Mouse (Mus musculus) kidney, postnatal 4 days (tissue): ENCODE data around the gene 2310061I04Rik.
A peak's percentile ranks its signal among the peaks of the same experiment; 100 is the strongest.

ENCODE experiments used
- DNase-seq, 2 experiments: peaks; one replicate each; pipeline ENCODE4 v3.0.0; 2021; ENCODE audit warnings: mixed read lengths in 2 of 2

Gene 2310061I04Rik

DNA sequence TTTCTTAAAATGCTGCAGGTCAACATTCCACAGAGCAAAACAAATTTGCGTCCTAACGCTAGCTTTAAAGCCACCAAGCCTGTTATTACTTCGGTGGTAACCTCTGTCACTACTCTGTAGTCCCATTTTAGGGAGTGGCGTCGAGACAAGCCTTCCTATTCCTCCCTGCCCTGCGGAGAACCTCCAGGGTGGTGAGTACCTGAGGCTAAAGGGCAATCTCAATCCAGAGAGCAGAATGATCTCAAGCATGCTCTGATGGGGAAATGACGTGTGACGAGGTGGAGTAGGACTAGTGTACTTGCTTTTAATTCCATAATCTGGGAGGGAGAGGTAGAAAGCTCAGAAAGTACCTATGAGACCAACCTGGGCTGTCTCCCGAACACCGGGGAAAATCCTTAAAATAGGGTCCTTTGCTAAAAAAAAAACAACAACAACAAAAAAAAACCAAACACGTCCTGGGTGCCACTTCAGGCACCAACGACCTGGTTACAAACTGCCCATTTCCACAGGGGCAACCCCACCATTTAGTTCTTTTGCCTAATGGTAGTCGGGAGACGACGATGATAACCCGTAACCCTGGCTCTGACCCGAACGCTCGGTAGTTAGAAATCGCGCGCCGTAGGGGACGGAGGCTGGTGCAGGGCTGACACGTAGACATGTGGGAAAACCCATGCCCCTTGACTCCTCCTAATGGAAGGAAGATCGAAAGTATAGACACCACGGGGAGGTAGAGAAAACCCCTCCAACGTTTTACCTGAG, 18.5 kb upstream of the 2310061I04Rik start:
- DNase-seq = peak in 1 of 2 experiments; percentile 37

DNA sequence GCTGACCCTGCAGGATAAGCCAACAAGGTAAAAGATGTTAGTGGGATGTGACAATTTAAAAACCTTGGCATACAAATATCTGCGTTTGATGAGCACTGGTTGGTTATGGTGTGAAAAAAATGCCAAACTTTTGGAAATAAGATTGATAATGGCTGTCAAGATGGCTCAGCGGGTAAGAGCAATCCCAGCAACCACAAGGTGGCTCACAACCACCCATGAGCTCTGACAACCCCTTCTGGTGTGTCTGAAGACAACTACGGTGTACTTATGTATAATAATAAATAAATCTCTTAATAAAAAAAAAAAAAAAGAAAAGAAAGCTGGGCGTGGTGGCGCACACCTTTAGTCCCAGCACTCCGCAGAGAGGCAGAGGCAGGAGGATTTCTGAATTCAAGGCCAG, 17.7 kb upstream of the 2310061I04Rik start:
- no peak for DNase-seq

DNA sequence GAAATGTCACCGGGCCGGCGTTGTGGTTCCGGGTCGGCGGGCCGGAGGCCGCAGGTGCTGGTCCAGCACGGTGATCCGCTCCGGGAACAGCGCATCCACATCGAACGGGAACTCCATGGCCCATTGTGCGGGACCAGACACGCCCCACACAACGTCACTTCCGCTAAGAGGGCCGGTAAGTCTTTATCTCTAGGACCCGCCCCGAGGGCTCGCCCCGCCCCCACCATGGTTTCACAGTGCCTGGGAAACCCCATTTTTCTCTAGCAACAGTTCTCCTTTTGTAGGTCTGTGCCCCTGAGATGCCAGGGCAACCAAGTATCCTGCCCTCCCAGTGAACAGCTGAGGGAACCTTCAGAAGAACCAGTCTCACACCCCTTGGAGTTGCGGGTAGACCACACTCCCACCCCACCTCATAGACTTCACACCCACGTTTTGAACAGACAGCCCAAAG, 12.7 kb upstream of the 2310061I04Rik start, which contains the start of gene Atat1:
Atat1 (minus strand) TSS at position 157 of the 451 bp plus-strand sequence.
- peak; percentile 99 for DNase-seq

DNA sequence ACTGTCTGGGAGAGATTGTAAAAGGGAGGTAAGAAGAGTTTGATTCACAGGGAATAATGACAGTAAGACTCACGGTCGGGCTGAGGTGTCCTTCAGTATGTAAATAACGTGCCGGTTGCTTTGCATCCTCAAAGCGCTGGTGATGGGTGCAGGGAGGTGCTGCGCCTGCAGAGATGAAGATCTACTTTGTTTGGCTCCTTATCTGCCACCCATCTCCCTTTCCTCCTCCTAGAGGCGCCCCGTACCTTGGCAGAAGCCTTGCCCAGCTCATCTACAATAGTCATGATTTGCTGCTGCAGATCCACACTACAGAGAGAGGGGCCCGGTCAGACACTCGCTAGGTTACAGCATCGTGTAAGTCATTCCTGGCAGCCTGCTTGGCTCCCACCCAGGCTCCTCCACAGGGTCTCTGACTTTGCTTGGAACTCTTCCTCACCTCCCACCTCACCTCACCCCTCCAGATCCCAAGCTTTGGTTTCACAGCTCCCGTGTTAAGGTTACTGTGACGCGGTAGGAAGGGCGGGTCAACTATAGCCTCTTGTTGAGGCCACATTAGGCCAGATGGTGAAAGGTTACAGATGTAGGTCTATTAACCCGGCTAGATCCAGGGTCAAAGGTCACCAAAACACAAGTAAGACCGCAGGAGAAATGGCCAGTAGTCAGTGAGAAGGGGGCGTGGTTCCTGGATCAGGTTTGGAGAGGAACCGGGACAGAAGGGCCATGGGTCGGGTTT, 12.1 kb upstream of the 2310061I04Rik start:
- no peak for DNase-seq

DNA sequence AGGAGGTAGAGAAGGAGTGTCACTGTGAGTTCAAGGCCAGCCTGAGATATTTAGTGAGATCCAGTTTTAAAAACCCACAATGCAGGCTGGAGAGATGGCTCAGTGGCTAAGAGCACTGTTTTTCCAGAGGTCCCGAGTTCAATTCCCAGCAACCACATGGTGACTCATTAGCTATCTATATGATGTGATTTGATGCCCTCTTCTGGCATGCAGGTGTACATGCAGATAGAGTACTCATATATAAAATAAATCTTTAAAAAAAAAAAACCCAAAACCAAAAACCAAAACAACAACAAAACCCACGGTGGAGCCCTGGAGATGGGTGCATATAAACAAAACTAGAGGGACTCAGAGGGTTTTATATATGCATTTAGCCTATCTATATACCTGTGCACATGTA, 10.4 kb upstream of the 2310061I04Rik start:
- DNase-seq = no peak

DNA sequence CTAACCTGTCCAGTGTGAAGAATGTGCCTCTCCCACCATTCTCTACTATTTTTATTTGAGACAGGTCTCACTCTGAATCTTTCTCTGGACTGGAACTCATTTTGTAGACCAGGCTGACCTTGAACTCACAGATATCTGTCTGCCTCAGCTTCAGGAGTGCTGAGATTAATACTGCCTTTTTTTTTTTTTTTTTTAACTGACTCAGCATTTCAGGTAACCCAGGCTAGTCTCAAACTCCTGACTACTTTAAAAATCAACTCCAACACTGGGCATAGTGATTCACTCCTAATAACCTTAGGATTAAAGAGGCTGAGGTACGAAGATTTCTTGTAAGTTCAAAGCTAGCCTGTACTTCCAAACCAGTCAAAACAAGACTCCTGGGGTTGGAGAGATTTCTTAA, 8.4 kb upstream of the 2310061I04Rik start:
- DNase-seq = no peak

DNA sequence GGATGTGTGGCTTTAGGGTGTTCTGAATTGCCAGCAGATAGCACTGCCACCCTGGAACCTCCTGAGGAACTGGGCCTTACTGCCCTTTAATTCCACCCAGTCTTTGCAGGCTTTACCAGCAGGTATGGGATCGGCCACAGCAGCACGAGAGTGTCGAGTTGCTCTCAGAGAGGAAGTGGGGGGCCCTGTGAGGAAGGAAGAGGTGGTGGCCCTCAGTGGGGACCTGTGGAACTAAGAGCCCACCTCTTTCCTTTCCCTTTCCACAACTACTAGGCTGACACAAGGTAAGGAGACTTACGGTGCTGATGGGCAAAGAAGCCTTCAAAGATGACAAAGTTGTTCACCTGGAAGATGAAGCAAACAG, 6.7 kb upstream of the 2310061I04Rik start:
- DNase-seq = no peak

DNA sequence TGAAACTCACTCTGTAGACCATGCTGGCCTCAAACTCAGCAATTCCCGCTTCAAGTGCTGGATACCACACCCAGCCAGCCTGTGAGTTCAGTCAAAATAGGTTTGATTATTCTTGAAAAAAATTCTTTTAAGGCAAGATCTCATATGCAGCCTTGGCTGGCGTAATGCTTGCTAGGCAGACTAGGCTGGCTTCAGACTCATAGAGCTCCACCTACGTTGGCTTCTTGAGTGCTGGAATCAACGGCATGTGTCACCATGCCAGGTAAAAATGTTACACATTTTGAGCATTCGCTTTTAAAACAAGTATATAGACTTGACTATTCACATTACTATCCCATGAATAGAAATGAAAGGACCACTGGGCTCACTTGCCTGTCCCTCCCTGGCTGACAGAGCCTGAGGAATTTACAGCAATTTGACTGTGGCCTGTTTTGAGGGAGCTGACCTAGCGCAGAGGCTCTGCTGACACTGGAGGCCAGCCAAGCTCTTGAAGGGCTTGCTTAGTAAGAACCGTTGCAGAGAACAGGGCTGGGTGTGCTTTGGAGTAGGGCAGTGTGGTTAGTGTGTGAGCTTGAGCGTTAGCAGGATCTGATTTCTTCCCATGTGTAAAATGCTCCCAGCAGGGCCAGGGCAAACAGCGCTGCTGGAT, 6.2 kb upstream of the 2310061I04Rik start:
- peak; percentile 62 to 74 for DNase-seq

DNA sequence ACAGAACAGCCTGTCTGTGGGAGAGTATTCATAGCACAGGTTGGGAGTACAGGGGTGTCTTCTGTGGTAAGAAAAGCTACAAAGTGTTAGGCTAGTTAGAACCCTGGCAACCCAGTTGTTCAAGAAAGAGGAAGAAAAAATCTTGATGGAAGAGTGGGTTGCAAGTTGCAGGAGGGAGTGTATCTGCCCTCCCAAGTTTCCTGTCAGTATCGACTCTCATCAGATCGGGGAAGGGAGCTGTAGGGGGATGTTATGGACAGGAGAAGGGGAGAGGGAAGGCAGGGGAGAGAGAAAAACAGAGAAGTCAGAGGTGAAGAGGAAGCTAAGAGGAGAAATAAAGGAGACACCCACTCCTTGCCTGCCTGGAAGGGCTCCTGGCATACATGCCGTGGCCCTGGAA, 3.4 kb upstream of the 2310061I04Rik start:
- no peak for DNase-seq

DNA sequence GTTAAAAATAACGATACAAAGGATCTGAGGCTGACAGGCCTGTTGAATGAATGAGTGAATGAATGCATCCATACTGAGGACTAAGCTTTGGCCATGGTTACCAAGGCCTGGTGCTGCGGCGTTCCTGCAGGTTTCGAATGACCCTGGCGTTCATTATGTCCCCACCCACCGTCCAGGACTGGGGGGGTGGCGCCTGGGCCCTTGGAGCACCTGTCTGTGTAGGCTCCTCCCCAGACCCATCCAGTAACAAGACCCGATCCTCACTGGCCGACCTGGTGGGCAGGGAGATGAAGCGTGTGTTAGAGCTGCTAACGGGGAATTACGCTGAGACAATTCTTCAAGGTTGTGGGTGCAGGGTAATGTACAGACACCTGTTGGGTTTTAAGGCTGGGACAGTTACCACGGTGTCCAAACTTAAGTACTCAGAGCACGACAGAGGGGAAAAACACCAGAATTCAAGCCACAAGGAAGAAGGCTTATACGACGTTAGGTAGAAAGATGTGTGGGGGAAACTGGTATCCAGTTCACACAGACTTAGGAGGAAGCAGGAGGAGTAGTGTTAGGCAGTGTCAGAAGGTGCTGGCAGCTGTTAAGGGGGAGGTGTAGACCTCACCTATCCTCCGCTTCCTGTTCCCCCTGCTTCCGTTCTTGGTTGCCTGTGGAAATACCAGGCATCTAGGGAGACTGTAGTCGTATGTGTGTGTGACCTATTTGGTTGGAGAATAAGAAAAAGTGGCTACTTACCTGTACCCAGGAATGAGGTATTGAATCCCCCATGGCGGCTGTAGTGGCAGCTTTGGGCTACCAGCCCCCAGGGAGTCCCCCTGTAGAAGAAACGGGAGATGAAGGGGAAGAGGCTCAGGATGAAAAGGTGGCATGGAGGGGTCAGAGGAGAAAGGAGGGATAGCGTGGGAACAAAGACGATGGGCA, 678 bp upstream of the 2310061I04Rik start:
- peak; percentile 40 to 56 for DNase-seq

DNA sequence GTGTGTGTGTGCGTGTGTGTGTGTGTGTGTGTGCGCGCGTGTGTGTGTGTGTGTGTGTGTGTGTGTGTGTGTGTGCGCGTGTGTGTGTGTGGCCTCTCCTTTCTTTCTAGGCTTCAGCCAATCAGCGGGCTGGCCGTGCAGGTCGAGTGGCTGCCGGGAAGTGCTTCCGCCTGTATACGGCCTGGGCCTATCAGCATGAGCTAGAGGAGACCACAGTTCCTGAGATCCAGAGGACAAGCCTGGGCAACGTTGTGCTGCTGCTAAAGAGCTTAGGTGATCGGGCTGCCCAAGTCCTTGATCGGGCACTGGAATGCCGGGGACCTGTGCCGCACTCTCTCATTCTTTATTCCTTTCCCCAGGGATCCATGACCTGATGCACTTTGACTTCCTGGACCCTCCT, 9.5 kb downstream of the 2310061I04Rik start:
- DNase-seq = no peak

DNA sequence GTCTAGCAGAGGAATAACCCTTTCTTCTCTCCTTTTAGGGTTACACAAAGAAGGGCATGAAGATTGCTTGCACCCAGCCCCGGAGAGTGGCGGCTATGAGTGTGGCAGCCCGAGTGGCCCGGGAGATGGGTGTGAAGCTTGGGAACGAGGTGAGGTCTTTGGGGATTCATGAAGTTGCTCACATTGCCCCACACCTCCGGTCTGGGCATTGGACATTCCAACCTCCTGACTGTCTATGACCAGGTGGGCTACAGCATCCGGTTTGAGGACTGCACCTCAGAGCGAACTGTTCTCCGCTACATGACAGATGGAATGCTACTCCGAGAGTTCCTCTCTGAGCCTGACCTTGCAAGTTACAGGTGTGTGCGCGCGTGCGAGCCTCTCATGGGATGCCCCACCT, 13.5 kb downstream of the 2310061I04Rik start:
- DNase-seq = no peak

DNA sequence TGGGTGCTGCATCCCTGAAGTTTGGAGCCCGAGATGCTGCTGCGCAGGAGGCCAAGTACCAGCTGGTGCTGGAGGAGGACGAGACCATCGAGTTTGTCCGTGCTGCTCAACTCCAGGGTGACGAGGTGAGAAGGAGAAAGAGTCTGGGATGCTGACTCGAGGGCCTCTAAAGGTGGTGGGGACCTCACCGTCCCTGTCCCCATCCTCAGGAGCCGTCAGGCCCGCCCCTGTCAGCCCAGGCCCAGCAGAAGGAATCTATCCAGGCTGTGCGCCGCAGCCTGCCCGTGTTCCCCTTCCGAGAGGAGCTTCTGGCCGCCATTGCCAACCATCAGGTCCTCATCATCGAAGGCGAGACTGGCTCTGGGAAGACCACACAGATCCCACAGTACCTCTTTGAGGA, 14.3 kb downstream of the 2310061I04Rik start:
- no peak for DNase-seq

DNA sequence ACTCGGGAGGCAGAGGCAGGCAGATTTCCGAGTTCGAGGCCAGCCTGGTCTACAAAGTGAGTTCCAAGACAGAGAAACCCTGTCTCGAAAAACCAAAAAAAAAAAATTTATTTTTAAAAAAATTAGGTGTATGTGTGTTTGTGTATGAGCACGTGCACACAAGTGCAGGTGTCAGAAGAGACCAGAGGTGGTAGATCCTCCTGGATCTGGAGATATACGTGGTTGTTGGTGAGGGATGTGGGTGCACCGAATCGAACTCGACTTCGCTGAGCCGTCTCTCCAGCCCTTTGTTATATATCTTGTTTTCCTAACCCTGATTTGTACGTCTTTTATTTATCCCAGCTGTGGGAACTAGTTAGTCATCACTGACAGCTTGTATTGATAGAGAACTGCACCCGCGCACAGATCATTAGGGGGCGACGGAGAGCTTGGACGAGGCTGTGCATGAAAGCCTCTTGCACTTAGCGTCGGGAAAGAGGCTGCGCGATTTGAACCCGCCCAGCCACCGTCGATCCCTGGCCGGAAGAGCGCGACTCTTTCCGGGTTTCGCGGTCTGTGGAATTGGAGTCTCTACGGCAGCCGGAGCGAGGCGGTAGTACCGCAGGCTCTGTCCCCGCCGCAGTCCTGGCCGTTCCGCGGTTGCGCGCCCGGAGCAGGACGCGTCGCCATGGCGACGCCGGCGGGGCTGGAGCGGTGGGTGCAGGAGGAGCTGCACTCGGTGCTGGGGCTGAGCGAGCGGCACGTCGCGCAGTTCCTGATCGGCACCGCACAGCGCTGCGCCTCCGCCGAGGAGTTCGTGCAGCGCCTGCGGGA, 17.8 kb downstream of the 2310061I04Rik start, which contains the start of gene Dhx16:
Dhx16 (plus strand) TSS at position 575 of the 813 bp plus-strand sequence.
- DNase-seq = peak; percentile 98

DNA sequence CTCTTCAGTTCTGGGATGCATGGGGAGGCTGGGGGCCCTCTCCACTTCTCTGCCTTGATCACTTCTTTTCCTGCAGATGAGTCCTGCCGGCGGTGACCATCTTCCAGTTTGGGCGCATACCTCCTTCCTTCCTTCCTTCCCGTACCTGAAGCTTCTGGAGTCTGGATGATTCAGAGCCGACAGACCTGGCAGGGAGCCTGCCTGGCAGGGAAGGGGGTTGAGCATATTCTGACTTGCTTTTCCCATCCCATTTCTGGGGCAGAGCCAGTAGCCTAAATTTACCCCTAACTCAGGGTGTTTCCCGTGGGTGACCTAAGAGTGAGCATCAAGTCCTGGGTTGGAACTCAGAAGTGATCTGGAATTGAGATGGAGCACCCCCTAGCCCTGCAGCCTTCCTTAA, 22.5 kb downstream of the 2310061I04Rik start:
- DNase-seq = peak in 1 of 2 experiments; percentile 35

DNA sequence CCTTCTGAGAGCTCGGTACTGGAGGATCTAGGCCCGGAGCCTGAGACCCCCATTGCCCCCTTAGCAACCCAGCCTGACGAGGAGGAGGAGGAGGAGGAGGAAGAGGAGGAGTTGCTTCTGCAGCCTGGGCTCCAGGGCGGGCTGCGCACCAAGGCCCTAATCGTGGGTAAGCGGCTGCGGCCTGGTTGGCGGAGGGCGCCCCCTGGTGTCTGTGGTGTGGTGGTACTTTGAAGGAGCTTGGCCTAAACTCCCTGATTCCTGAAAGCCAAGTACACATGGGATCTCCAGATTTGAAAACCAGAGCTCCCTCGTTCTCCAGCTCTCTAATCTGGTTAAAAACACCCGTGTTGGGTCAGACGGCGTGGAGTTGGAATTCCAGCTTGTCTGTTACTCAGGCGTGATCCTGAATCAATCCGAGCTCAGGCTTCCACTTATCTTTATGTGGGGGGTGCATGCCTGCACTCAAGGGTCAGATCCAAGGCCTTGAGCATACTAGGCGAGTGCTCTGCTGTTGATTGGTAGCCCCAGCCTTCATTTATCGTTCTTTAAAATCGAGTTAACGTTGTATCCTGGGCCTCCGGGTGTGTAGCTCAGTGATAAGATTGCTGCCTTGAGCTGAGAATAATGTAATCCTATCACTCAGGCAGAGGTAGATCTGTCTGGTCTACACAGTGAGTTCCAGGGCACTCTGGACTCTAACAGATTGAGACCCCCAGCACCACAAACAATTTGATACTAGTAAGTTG, 23.3 kb downstream of the 2310061I04Rik start:
- peak; percentile 94 for DNase-seq

DNA sequence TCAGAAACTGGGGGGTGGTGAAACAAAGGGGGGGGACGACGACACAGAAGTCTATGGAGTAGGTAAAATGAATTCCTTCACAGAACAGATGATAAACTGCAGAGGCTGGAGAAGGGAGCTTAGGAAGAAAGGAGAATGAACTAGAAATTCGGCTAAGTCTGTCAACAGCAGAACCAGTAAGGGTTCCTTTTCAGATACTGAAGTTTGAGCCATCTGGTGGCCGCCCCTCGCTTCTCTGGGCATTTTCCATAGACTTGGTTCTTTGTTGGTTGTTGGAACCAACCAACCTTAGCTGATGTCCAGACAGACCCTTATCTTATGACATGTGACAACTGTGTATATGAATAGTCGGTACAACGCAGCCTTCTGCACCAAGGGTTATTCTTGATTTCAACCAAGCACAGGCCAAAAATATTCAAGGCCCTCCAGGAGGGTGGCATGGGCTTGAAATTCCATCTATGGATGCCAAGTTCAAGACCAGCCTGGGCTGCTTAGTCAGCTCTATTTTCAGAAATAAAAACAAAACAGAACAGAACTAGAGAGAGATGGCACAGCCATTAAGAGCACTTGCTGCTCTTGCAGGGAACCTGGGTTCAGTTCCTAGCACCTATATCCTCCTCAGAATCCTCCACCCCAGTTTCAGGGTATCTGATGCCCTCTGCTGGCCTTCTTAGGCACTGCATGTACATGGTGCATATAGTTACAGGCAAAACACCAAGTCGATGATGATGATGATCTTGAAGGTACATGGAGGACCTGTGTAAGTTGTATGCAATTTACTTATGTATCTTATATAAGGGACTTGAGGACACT, 26.1 kb downstream of the 2310061I04Rik start:
- peak; percentile 62 to 70 for DNase-seq

DNA sequence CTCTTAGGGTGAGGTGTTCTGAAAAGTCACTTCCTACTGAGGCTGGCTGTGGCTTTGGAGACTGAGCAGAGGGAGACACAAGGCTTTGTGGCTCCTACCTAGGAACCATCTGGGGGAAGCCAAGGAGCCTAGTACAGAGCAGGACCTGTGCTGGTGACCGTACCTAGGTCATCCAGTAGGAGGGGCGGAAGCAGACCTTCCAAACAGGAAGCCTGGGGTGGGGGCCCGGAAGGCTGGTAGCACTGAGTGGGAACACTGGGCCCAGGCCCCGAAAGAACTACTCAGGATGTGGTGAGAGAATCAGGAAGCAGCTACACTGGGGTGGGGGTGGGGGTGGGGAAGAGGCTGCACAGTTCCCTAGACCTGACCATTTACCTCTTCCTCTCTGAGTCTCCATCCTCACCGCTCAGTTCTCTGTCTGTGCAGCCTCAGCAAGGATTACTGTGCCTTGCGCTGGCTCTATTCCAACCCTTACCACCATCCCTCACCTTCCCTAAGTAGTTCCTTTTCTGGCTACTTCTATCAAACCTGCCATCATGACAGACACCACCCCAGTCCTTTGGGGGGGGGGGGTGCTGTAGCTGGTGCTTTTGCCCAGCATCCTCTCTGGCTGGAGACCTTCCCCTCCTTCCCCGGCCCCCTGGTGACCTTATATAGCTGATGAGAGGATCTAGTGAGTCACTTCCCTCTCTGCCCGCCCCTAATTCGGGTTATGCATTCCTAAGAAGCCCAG, 26.9 kb downstream of the 2310061I04Rik start:
- peak; percentile 62 to 79 for DNase-seq
